Mouse (Mus musculus): ENCODE data around the gene Crebl2.

Gene Crebl2

DNA sequence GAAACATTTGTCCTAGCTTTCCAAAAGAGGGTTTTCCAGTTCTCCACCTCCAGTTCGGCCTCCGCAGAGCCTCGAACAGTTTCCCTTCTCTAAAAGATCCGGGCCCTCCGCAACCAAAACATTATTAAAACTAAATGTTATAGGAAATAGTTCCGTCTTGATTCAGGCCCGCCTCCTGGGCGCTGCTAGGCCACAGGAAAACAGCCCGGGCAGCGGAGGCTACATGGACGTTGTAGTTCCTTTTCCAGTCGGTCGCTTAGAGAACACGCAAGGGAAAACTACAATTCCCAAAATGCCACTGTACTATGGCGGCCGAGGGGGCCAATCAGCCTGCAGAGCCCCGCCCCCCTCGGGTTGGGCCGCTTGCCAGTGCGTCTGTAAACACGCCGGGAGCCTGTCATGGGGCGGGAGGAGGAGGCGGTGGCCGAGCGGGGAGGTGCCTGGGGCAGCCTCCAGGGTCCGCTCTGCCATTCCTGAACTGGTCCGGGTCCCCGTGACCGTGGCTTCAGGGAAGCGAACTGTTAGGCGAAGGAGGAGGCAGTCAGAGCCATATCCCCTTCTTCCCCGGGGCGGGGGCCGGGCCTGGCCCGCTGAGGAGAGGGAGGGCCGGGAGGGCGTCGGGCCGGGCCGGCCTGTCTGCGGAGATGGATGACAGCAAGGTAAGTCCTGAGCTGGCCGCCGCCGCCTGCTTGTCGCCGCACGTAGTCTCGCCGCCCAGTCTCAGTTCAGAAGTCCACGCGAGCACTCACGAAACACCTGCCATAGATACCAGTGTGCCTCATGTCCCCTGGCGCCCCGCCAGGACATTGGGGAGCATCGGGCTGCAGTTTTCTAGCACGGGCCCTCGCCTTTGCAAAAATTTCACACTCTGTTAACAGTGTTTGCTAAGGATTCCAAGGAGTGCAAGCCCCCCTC, at the start of gene Crebl2:
Gene Crebl2, plus strand, starts transcription at position 369 of the 915 bp plus-strand sequence.
- peak; percentile 98 for DNase-seq (ENCODE audit: low read depth, low spot score)

DNA sequence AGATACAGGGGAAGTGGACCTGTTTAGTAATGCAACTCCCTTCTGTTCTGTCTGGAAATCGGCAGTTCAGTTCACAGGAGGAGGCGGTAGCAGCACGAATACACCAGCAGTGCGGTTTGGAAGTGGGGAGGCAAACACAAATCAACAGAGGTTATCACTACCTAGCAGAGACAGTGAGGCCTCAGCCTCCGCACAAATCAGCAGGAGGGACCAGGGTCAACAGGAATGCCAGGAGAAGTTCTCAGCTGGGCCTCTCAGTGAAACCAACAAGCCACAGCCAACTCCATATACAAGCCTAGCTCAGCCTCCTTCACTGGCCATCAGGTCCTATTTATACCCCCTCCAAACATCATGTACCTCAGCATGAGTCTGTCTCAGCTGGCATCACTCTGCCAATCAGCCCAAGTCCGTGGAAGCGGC, 48.5 kb upstream of the Crebl2 start:
- DNase-seq (ENCODE audit: low read depth, low spot score) = no peak

DNA sequence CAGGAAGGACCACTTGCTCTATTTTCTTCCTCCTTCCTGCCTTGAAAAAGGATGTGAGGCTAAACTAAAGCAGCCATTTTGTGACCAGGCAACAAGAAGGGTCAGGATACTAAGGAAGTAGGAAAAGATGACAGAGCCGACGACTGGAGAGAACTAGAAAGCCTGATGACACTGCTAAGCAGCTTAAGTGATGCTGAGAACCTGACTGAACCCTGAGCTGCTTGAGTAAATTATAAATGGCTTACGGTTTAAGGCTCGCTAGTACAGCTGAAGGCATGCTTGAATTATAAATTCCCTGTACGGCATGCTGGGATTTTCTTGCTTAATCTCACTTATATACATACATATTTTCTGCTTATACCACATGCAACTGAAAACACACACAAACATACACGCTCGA, 47.1 kb upstream of the Crebl2 start:
- DNase-seq (ENCODE audit: low read depth, low spot score) = peak; percentile 72

- DNase-seq (ENCODE audit: low read depth, low spot score) = no peak
These were observed 43.5 kb upstream of the Crebl2 start for GRCm38 (mm10) chr6:134786426-134786825.

DNA sequence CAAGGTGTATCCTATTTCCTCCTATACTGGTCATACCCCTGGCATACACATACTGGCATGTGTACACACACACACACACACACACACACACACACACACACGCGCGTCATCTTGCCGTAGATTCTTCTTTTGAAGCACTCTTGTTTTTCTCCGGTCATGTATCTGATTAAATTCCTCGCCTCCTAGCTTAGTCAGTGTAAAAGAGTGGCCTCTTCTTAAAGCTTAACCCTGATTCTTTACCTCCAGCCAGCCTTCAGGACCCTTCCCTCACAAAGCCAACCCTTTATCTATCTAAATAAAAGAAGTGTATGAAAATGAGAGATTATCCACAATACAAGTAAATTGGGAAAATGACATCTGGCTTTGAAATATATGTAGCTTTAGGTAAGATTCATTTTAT, 40.9 kb upstream of the Crebl2 start:
- no peak for DNase-seq (ENCODE audit: low read depth, low spot score)

- no peak for DNase-seq (ENCODE audit: low read depth, low spot score)
These were observed 38.5 kb upstream of the Crebl2 start for GRCm38 (mm10) chr6:134791251-134792118.

DNA sequence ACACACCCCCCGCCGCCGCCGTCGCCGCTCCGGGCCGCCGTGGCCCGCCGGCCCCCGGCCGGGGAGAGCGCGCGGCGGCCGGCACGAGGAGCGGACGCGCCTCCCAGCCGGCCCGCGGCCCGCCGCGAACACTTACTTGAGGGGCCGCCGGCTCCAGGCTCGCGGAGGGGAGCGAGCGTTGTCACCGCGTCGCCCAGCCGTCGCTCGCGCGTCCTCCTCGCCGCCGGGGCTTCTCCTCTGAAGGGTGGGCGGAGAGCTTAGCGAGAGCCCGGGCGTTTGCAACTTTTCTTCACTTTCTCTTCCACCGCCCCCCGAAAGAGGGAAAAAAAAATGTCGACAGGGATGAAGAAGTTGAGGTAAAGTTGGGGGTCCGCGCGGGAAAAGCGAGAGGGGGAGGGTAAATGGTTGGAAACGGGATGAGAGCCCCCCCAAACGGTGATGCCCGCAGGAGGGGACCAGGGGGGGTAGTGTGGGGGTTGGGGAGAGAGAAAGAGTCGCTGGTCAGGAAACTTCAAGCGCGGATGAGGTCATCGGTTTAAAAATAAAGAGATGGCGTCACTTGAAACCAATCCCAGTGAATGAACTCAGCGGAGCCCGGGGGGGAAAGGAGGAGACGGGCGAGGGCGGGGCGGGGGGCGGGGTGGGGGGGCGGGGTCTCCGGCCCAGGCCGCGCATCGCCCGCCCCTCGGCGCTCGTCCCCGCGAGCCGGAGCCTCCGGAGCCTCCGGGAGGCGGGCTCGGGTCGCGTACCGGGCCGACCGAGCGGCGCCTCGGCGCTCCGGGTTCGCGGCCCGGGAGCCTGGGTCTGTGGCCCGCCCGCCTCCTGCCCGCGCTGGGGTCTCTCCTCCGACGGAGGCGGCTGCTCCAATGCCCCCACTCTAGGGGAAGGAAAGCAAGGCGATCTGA, 37.6 kb upstream of the Crebl2 start, which contains the start of gene Dusp16:
Gene Dusp16, minus strand, starts transcription at position 485 of the 905 bp plus-strand sequence.
- DNase-seq (ENCODE audit: low read depth, low spot score) = peak; percentile 74

- DNase-seq (ENCODE audit: low read depth, low spot score) = no peak
These were observed 36.7 kb upstream of the Crebl2 start for GRCm38 (mm10) chr6:134793046-134793806.

GRCm38 (mm10) chr6:134793911-134794520, 35.9 kb upstream of the Crebl2 start:
- peak; percentile 51 for DNase-seq (ENCODE audit: low read depth, low spot score)

GRCm38 (mm10) chr6:134796297-134796696, 33.7 kb upstream of the Crebl2 start:
- DNase-seq (ENCODE audit: low read depth, low spot score) = no peak

DNA sequence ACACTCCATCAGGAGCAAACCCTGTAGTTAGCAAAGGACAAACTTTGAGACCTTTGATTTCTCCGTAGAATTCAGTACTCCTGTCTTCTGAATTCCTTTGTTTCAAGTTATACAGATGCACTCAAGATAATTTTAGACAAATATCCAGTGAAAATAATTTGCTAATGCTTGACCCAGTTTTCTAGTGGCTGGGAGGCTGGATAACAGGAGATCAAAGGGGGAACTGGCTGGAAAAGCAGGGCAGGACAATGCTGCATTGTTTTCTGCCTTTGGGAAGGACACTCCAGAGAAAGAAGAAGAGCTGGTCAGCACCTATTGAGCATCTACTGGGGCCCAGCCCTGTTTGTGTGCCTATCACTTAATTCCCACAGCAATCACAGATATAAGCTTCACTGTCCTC, 28.5 kb upstream of the Crebl2 start:
- no peak for DNase-seq (ENCODE audit: low read depth, low spot score)

- no peak for DNase-seq (ENCODE audit: low read depth, low spot score)
These were observed 27.3 kb upstream of the Crebl2 start for GRCm38 (mm10) chr6:134802641-134803043.

- no peak for DNase-seq (ENCODE audit: low read depth, low spot score)
These were observed 25.1 kb upstream of the Crebl2 start for GRCm38 (mm10) chr6:134804736-134805277.

DNA sequence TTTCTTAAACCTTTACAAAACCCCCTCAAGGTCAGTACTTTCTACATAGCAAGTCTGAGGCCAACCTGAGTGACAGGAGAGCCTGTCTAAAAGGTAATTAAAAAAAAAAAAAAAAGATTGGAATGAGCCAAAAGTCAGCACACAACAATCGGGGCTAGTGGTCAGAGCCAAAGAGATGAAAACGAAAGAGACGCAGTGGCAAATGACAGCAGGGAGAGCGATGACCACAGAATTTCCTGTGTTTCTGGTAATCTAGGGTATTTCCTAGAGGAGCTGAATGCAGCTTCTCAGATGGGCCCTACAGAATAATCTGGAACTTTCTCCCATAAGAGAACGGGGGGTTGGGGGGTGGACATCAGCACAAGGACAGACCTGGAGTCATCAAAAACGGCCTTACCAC, 23.8 kb upstream of the Crebl2 start:
- no peak for DNase-seq (ENCODE audit: low read depth, low spot score)

DNA sequence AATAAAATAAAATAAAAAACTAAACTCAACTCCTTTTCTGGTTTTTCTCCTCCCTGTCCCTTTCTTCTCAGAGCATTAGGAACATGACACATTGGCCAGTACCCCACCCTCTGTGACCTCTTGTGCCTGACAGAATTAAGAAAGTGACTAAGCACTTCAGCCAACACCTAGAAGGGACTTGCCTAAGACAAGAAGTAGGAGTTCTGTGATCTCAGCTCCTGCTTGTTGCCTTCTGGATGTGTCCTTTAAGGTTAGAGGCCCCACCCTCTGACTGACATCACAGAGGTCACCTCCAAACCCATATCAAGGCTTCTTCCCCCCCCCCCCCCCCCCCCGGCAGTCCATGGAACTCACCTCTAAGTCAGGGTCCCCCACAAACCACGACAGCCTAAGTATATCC, 22.9 kb upstream of the Crebl2 start:
- no peak for DNase-seq (ENCODE audit: low read depth, low spot score)

DNA sequence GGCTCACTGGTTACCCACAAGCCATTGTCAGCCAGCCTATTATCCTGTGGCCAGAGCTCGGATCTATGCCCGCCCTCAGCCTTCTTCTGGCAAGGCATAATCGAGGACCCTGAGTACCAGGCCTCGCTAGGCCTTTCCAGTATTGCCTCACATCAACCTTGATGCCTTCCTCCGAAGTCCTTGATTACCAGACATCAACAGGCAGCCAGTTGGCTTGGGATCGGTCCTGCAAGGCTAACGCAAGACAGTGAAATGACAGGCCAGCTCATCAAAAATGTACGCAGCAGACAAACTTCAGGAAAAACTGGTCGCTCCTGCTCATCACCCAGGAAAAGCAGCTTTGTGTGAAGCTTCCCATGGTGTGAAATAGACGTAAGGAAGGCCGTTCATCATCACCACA, 22.2 kb upstream of the Crebl2 start:
- no peak for DNase-seq (ENCODE audit: low read depth, low spot score)

- no peak for DNase-seq (ENCODE audit: low read depth, low spot score)
These were observed 16.9 kb upstream of the Crebl2 start for GRCm38 (mm10) chr6:134813066-134813465.

- DNase-seq (ENCODE audit: low read depth, low spot score) = no peak
These were observed 12.7 kb upstream of the Crebl2 start for GRCm38 (mm10) chr6:134817051-134817928.

GRCm38 (mm10) chr6:134819741-134820140, 10.2 kb upstream of the Crebl2 start:
- DNase-seq (ENCODE audit: low read depth, low spot score) = no peak
